Mouse (Mus musculus) limb, embryonic 14.5 days (tissue): ENCODE data around the gene Trpv4. TPM values are rescaled to one million over a fixed set of nuclear protein-coding genes. Genes with fewer than 3 reads are reported as not detected.

Source experiments
- ATAC-seq: fragments of 200-750 bp; cut with Nextera tagmentation; 2 replicates; pipeline ENCODE4 v1.8.0; 2017; ENCODE audit warnings: low read depth, moderate number of reproducible peaks, moderate TSS enrichment; ENCODE audit not compliant: low FRiP score
- DNase-seq: peaks from one replicate; pipeline ENCODE4 v3.0.0-alpha.2; 2015; ENCODE audit warnings: low spot score
- H3K27ac ChIP-seq: fragments of 300-500 bp; sonication (generic); replicated peaks from 2 replicates; pipeline ENCODE4 v1.5.1; 2014; ENCODE audit warnings: low read depth, mild to moderate bottlenecking, low read length, moderate library complexity, mixed read lengths
- H3K27me3 ChIP-seq: fragments of 300-500 bp; sonication (generic); 2 replicates; pipeline ENCODE4 v1.6.1; 2014; ENCODE audit warnings: low read length, mixed read lengths; ENCODE audit not compliant: control insufficient read depth, insufficient read depth
- H3K36me3 ChIP-seq: fragments of 300-500 bp; sonication (generic); 2 replicates; pipeline ENCODE4 v1.6.1; 2014; ENCODE audit warnings: mild to moderate bottlenecking, low read length, moderate library complexity, mixed read lengths; ENCODE audit not compliant: control insufficient read depth, insufficient read depth
- H3K4me1 ChIP-seq: fragments of 300-500 bp; sonication (generic); 2 replicates; pipeline ENCODE4 v1.6.1; 2014; ENCODE audit warnings: antibody characterized with exemption, low read length, mixed read lengths; ENCODE audit not compliant: control insufficient read depth, insufficient read depth
- H3K4me2 ChIP-seq: fragments of 300-500 bp; sonication (generic); replicated peaks from 2 replicates; pipeline ENCODE4 v1.6.1; 2014; ENCODE audit warnings: low read depth, mild to moderate bottlenecking, low read length, moderate library complexity; ENCODE audit not compliant: severe bottlenecking
- H3K4me3 ChIP-seq: fragments of 300-500 bp; sonication (generic); replicated peaks from 2 replicates; pipeline ENCODE4 v1.5.1; 2014; ENCODE audit warnings: low read length
- H3K9ac ChIP-seq: fragments of 300-500 bp; sonication (generic); 2 replicates; pipeline ENCODE4 v1.6.1; 2014; ENCODE audit warnings: mild to moderate bottlenecking, low read depth, low read length, moderate library complexity; ENCODE audit not compliant: severe bottlenecking
- H3K9me3 ChIP-seq: fragments of 300-500 bp; sonication (generic); 2 replicates; pipeline ENCODE4 v1.6.1; 2016; ENCODE audit warnings: low read length; ENCODE audit not compliant: control insufficient read depth
- POLR2A ChIP-seq: fragments of 200-500 bp; IDR thresholded peaks from 2 replicates; pipeline ENCODE4 v1.8.0; 2012; ENCODE audit warnings: inconsistent platforms, mild to moderate bottlenecking, moderate library complexity, borderline replicate concordance; ENCODE audit not compliant: insufficient read depth, insufficient read length; ENCODE audit errors: extremely low read depth
- WGBS: fragments of 180-500 bp; shearing (Covaris S2); extraction: QIAGEN DNeasy Blood & Tissue Kit; methylation state at CpG from one replicate; pipeline ENCODE4 v1.1.7; 2014; 5-methylcytosine and 5-hydroxymethylcytosine counted together
- polyA plus RNA-seq, 2 experiments: library from polyadenylated mRNA; depleted of rRNA in 1 of 2; stranded (reverse) in 1 of 2; unstranded in 1 of 2; fragments of >200 nt; fragmentation: Nextera tagmentation in 1 of 2; extraction: Ambion mirVana in 1 of 2; gene quantifications; 2 replicates each; pipeline versions ENCODE4 v1.2.1 to v1.2.3; 2012 to 2014

Gene Trpv4
- polyA plus RNA-seq, 2 experiments, result 12.9 to 44.9 TPM

DNA sequence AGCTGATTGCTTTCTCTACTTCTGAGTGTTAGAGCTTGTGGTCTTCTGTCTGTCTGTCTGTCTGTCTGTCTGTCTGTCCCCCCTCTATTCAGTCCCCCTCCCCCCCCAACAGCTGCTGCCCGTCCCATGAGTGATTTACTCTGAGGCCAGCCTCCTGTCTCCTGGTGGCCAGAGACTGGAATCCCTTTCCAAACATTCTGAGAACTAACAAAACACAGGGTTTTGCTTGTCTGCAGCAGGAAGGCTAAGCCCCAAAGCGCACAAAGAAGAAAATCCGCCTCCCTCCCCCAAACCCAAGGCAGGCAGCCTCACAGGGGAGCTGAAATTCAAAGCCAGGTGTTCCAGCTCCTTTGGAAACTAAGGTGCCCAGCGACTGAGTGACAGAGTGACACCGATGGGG is 72.5 kb downstream of the Trpv4 start:
- no peaks in the 10 kb centered on the region for H3K27me3 ChIP-seq
- WGBS, result 15% methylated on average over 5 of the region's 5 CpGs
- H3K4me3 ChIP-seq, result no peak overlapping the region
- H3K4me2 ChIP-seq, result no peak overlapping the region
- TF ChIP-seq POLR2A, result no peak
- H3K36me3 ChIP-seq, result no peaks in the 10 kb centered on the region
- no peaks in the 10 kb centered on the region for H3K4me1 ChIP-seq
- ATAC-seq (no peak), DNase-seq (no peak)
- H3K27ac ChIP-seq, result no peak overlapping the region
- H3K9me3 ChIP-seq, result no peaks in the 10 kb centered on the region
- no peak overlapping the region for H3K9ac ChIP-seq

DNA sequence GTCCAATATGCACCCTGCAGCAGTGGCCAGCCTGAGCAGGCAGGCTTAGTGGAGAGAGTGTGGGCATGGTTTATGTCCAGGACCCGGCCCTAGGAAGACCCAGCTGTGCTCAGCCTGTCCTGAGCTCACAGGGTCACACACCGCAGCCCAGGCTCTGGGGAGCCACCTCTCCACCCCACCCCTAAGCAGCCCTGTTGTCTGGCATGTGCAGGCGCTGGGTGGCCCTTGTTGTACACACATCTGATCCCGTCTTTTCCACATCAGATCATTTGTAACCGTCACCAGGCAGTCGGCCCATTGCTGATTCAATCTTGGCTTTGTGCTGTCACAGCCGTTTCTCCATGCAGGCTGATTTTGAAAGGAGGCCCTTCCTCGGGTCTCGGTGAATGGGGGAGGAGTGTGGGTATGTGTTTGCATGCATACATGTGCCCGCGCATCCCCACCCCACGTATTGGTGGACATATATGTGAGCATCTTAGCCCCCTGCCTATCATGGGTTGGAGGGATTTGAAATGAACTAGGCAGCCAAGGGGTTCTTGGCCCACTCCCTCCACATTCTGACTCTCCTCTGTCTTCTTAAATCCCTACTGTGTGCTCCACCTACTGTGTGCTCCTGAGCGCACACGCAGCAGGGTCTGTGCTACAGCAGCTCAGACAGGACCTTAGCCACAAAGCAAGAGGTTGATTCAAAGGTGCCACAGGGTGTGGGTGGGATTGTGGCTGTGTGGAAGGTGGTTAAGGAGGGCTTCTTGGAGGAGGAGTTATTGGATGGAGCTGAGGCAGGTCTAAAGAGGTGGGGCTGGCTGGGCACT is 73.7 kb downstream of the Trpv4 start:
- Histone ChIP-seq H3K9ac (no peak overlapping the region), H3K27me3 (no peaks in the 10 kb centered on the region), H3K4me3 (no peak overlapping the region), H3K4me2 (no peak overlapping the region), H3K4me1 (no peaks in the 10 kb centered on the region), H3K27ac (no peak overlapping the region), H3K9me3 (no peaks in the 10 kb centered on the region), H3K36me3 (no peaks in the 10 kb centered on the region)
- no peak for TF ChIP-seq POLR2A
- WGBS, result 69% methylated on average over 14 of the region's 14 CpGs
- DNase-seq, result no peak
- ATAC-seq, result no peak

DNA sequence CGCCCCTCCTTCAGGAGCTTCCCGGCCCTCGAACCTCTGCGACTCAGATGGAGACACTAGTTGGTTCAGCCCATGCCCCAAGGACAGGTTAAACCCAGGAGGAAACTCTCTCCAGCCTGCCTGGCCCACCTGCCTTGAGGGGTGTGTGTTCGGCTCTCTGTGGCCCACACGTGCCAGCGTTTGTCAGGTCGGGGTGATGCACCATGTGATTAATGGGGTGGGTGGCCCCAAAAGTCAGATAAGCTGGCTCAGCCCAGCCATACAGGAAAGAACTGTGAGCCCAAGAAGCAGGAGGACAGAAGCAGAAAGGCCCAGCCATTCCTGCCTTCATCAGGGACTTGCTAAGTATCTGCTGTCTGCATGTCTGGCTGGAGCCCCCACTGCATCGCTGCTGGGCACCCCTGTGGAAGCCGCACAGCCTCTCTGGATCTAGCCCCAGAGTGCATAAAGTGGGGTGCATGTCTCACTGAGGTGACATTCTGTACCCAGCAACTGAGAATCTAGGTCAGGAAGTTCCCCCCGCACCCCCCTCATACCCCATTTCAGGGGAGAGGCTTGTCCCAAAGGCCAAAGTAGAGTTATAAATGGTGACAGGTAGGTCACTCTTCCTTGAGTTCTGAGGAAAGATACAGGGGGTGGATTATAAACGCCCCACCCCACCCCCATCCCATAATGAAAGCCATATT is 74.6 kb downstream of the Trpv4 start:
- ATAC-seq, result no peak
- Histone ChIP-seq H3K4me3 (no peak overlapping the region), H3K36me3 (no peaks in the 10 kb centered on the region), H3K9me3 (no peaks in the 10 kb centered on the region), H3K27me3 (no peaks in the 10 kb centered on the region), H3K27ac (no peak overlapping the region), H3K4me2 (no peak overlapping the region), H3K4me1 (no peaks in the 10 kb centered on the region), H3K9ac (no peak overlapping the region)
- TF ChIP-seq POLR2A, result no peak
- DNase-seq, result no peak
- 69% methylated on average over 12 of the region's 12 CpGs for WGBS

DNA sequence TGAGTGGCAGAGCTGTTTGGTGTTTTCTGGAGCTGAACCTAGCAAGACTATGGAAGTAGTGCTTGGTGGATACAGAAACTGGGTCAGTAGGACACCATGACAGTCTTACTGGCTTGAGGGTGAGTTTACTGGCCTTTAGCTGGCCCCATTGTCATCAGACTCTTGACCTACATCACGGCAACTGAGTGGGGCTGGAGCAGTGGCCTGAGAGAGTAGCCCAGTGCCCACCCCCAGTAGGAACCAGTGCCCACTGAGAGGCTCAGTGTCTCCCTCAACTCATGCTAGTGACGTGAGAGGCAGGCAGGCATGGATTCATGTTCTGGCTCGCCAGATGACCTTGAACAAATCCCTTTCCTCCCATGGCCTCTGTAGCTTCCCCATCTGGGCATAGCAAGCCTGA is 75.2 kb downstream of the Trpv4 start:
- Histone ChIP-seq H3K27me3 (no peaks in the 10 kb centered on the region), H3K4me2 (no peak overlapping the region), H3K4me3 (no peak overlapping the region), H3K9ac (no peak overlapping the region), H3K27ac (no peak overlapping the region), H3K36me3 (no peaks in the 10 kb centered on the region), H3K9me3 (no peaks in the 10 kb centered on the region), H3K4me1 (no peaks in the 10 kb centered on the region)
- DNase-seq (no peak), ATAC-seq (no peak)
- TF ChIP-seq POLR2A, result no peak
- 79% methylated on average over 3 of the region's 3 CpGs for WGBS

DNA sequence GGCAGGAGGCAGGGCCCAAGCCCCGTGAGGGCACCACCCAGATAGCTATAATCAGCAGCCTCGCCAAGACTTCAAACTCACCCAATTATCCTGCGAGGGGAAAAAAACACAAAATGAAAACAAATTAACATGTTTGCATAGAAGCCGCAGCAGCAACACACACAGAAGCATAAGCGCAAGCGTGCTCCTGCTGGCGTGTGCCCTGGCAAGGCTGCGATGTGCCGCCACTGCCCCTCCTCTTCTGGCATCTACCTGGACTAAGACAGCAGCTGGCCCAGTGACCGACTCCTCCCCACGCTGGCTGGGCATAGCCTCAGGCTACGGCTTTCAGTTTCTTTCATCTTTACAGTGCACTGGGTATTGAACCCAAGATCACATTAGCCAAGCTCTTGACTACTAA is 76.7 kb downstream of the Trpv4 start:
- Histone ChIP-seq H3K27ac (no peak overlapping the region), H3K4me2 (no peak overlapping the region), H3K36me3 (no peaks in the 10 kb centered on the region), H3K4me1 (no peaks in the 10 kb centered on the region), H3K4me3 (no peak overlapping the region), H3K9ac (no peak overlapping the region), H3K27me3 (no peaks in the 10 kb centered on the region), H3K9me3 (no peaks in the 10 kb centered on the region)
- no peak for DNase-seq
- 77% methylated on average over 12 of the region's 12 CpGs for WGBS
- no peak for ATAC-seq
- TF ChIP-seq POLR2A, result no peak
